Mouse (Mus musculus): ENCODE data around the gene Tac1.

DNA sequence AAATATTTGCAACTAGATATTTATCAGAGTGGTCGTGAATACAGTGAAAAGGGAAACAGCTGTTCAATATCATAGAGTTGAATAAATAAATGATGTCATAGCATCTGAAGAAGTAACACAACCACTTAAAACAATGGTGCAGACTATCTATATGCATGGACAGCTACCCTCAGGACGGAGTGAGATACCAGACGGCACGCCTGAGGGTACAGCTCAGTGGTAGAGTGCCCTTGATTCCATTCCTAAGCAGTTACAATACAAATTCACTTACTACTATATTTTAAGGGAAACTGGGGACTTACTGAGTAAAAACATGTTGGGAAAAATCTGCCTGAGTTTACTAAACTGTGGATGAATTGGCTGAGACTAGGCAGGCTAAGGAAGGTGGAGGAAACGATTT is 43.7 kb downstream of the Tac1 start:
- TF ChIP-seq CTCF (IDR thresholded peaks at IDR 0.05; ENCODE audit: borderline replicate concordance, extremely low read depth, insufficient read depth, insufficient read length) (no peak), POLR2A (IDR thresholded peaks at IDR 0.05; ENCODE audit: borderline replicate concordance, extremely low read depth, insufficient read depth, insufficient read length, poor library complexity, severe bottlenecking) (no peak)

Measured in brain, embryonic 14.5 days (tissue).